ENCODE assay signal across 9 mouse cellular contexts in genomic region chr9:57972776-57973439, GRCm38 (mm10). TPM values are rescaled to one million over a fixed set of nuclear protein-coding genes. Genes with fewer than 3 reads are reported as not detected.
A peak's percentile ranks its signal among the peaks of the same experiment; 100 is the strongest.
DNase-seq lines count a peak whose midpoint lies in the region; ATAC-seq and TF ChIP-seq lines count a peak whose summit lies in the region.
"Had no signal": no experiment of that assay in that cellular context is flagged by ENCODE, and none has a peak within 500 bp of the region (broad histone marks: within the 10 kb centered on the region; RNA-seq: fewer than 3 reads in every experiment).

No protein-coding gene starts in this region.

- H3K4me3 ChIP-seq in kidney, embryonic 15.5 days (replicated peaks): no peak overlapping the region
- no peak overlapping the region for H3K4me3 ChIP-seq in CH12.LX (replicated peaks in 1 of 3; ENCODE audit: low read depth in 2 of 3, low read length in 2 of 3, poor library complexity in 1 of 3)
- H3K4me3 ChIP-seq in limb, embryonic 11.5 days (ENCODE audit: low read depth, low read length): no peak overlapping the region
- H3K4me3 ChIP-seq: erythroblast, embryonic 14.5 days; neural tube, embryonic 13.5 days had no signal

- H3K9me3 ChIP-seq in kidney, embryonic 15.5 days (replicated peaks): no peaks in the 10 kb centered on the region
- H3K9me3 ChIP-seq in CH12.LX (replicated peaks; ENCODE audit: low read length): peaks cover 12% of the 10 kb centered on the region
- no peaks in the 10 kb centered on the region for H3K9me3 ChIP-seq in limb, embryonic 11.5 days (ENCODE audit: control insufficient read depth, low read length)

- peak; percentile 22 for TF ChIP-seq EP300 in CH12.LX (IDR thresholded peaks at IDR 0.05; ENCODE audit: low read length)

- no peak for TF ChIP-seq CTCF in CH12.LX (conservative IDR thresholded peaks at IDR 0.05 in 1 of 2, IDR thresholded peaks at IDR 0.05 in 1 of 2; ENCODE audit: low read depth in 2 of 2, low read length in 2 of 2)

- peak overlapping the region; percentile 32; the same call in 1 of the 2 replicates for H3K27ac ChIP-seq in kidney, embryonic 15.5 days
- H3K27ac ChIP-seq in CH12.LX (ENCODE audit: insufficient read depth, low read depth): peak overlapping the region; percentile 98
- H3K27ac ChIP-seq in limb, embryonic 11.5 days (replicated peaks; ENCODE audit: low read depth, low read length): peak overlapping the region; percentile 63
- H3K27ac ChIP-seq: neural tube, embryonic 13.5 days had no signal

- no peak for DNase-seq in kidney, postnatal 25 days
- DNase-seq in CH12.LX (ENCODE audit: extremely low read depth): no peak
- peak; percentile 44 for DNase-seq in embryo, embryonic 11 days
- DNase-seq in limb, embryonic 11.5 days (ENCODE audit: low spot score): peak; percentile 38
- DNase-seq in thymus, postnatal 14 days: no peak

- H3K36me3 ChIP-seq in kidney, embryonic 15.5 days: no peaks in the 10 kb centered on the region
- H3K36me3 ChIP-seq in CH12.LX (replicated peaks in 1 of 2; ENCODE audit: control insufficient read depth in 1 of 2, insufficient read depth in 1 of 2, low read length in 1 of 2): no peaks in the 10 kb centered on the region
- no peaks in the 10 kb centered on the region for H3K36me3 ChIP-seq in limb, embryonic 11.5 days (ENCODE audit: control insufficient read depth, insufficient read depth, low read length)
- H3K36me3 ChIP-seq: neural tube, embryonic 13.5 days had no signal

- H3K9ac ChIP-seq in kidney, embryonic 15.5 days: no peak overlapping the region
- H3K9ac ChIP-seq in CH12.LX (ENCODE audit: insufficient read depth, low read depth): peak overlapping the region; percentile 42; the same call in 1 of the 2 replicates
- H3K9ac ChIP-seq in limb, embryonic 11.5 days (ENCODE audit: low read length): no peak overlapping the region; the same call in 1 of the 2 replicates
- H3K9ac ChIP-seq: neural tube, embryonic 13.5 days had no signal

- in situ Hi-C loops in CH12.LX (cut with MboI; ENCODE audit: low pct_ligation_motif_present, low pct_unique_long_range_greater_than_20kb, low sequenced_read_pairs): no loop called here

- TF ChIP-seq POLR2A in CH12.LX (IDR thresholded peaks at IDR 0.05; ENCODE audit: low read depth, low read length): no peak

- H3K79me2 ChIP-seq in CH12.LX (replicated peaks; ENCODE audit: control insufficient read depth, extremely low read depth, insufficient read depth, poor library complexity, severe bottlenecking): no peaks in the 10 kb centered on the region

- no peaks in the 10 kb centered on the region for H3K27me3 ChIP-seq in kidney, embryonic 15.5 days
- H3K27me3 ChIP-seq in CH12.LX (replicated peaks): no peaks in the 10 kb centered on the region
- no peaks in the 10 kb centered on the region for H3K27me3 ChIP-seq in limb, embryonic 11.5 days (ENCODE audit: control insufficient read depth, insufficient read depth, low read length)
- H3K27me3 ChIP-seq: neural tube, embryonic 13.5 days had no signal

- ATAC-seq in kidney, embryonic 15.5 days (replicated peaks; ENCODE audit: low FRiP score): no peak
- ATAC-seq in limb, embryonic 11.5 days (ENCODE audit: insufficient number of reproducible peaks, low FRiP score, low TSS enrichment, low read depth): no peak
- no peak for ATAC-seq in activated CD4-positive, CD25-positive, alpha-beta regulatory T cell, adult 4 months

- dilution Hi-C loops in CH12.LX (cut with MboI; ENCODE audit: extremely low pct_ligation_motif_present, extremely low pct_unique_long_range_greater_than_20kb, low sequenced_read_pairs): no loop called here

- H3K4me1 ChIP-seq in kidney, embryonic 15.5 days: peaks cover 24% of the 10 kb centered on the region
- H3K4me1 ChIP-seq in CH12.LX (ENCODE audit: control insufficient read depth in 1 of 2, insufficient read depth in 2 of 2): peaks cover 67 to 97% of the 10 kb centered on the region in 2 experiments
- peaks cover 20% of the 10 kb centered on the region for H3K4me1 ChIP-seq in limb, embryonic 11.5 days (ENCODE audit: control insufficient read depth, insufficient read depth, low read length)

- TF ChIP-seq RAD21 in CH12.LX (IDR thresholded peaks at IDR 0.05; ENCODE audit: low read depth, low read length): no peak

- WGBS in kidney, embryonic 15.5 days: 59% methylated on average over 9 of the region's 9 CpGs
- WGBS in limb, embryonic 11.5 days: 44% methylated on average over 9 of the region's 9 CpGs

- no peak overlapping the region for H3K4me2 ChIP-seq in kidney, embryonic 15.5 days
- H3K4me2 ChIP-seq in CH12.LX (ENCODE audit: insufficient read depth, low read depth, poor library complexity, severe bottlenecking): peak overlapping the region; percentile 52; the same call in 1 of the 2 replicates
- H3K4me2 ChIP-seq in limb, embryonic 11.5 days (ENCODE audit: low read depth, severe bottlenecking): no peak overlapping the region
- H3K4me2 ChIP-seq: neural tube, embryonic 13.5 days had no signal

TF ChIP-seq in CH12.LX, 34 proteins besides CTCF, POLR2A, EP300 and RAD21:
- TF ChIP-seq USF1 (IDR thresholded peaks at IDR 0.05; ENCODE audit: low read depth, low read length): no peak
- no peak for TF ChIP-seq MAFK (IDR thresholded peaks at IDR 0.05; ENCODE audit: insufficient replicate concordance, low read length)
- 0 out of 2 replicates have a peak, but pooled peaks have one; percentile 7 for TF ChIP-seq ETS1 (conservative IDR thresholded peaks at IDR 0.05; ENCODE audit: low read depth, low read length)
- TF ChIP-seq CHD1 (IDR thresholded peaks at IDR 0.05; ENCODE audit: low read depth, low read length): no peak
- no peak for TF ChIP-seq IRF4 (IDR thresholded peaks at IDR 0.05; ENCODE audit: low read depth, low read length)
- TF ChIP-seq TCF12 (IDR thresholded peaks at IDR 0.05; ENCODE audit: low read depth, low read length): no peak
- no peak for TF ChIP-seq E2F4 (IDR thresholded peaks at IDR 0.05; ENCODE audit: insufficient replicate concordance, low read depth, low read length)
- no peak for TF ChIP-seq PAX5 (IDR thresholded peaks at IDR 0.05; ENCODE audit: low read length)
- TF ChIP-seq GABPA (IDR thresholded peaks at IDR 0.05; ENCODE audit: insufficient replicate concordance, low read depth, low read length): no peak
- 0 out of 2 replicates have a peak, but pooled peaks have one; percentile 29 for TF ChIP-seq ZMIZ1 (IDR thresholded peaks at IDR 0.05; ENCODE audit: low read depth, low read length)
- TF ChIP-seq ELF1 (IDR thresholded peaks at IDR 0.05; ENCODE audit: low read depth, low read length): 0 out of 2 replicates have a peak, but pooled peaks have one; percentile 13
- no peak for TF ChIP-seq NRF1 (IDR thresholded peaks at IDR 0.05; ENCODE audit: low read depth, low read length)
- TF ChIP-seq ZKSCAN1 (IDR thresholded peaks at IDR 0.05; ENCODE audit: borderline replicate concordance, low read depth, low read length): no peak
- no peak for TF ChIP-seq TBP (conservative IDR thresholded peaks at IDR 0.05; ENCODE audit: low read depth, low read length)
- peak; percentile 10; the same call in 1 of the 2 replicates for TF ChIP-seq SIN3A (IDR thresholded peaks at IDR 0.05; ENCODE audit: low read length)
- TF ChIP-seq USF2 (conservative IDR thresholded peaks at IDR 0.05; ENCODE audit: low read depth, low read length): no peak
- no peak for TF ChIP-seq ZC3H11A (IDR thresholded peaks at IDR 0.05; ENCODE audit: low read depth, low read length)
- TF ChIP-seq MEF2A (IDR thresholded peaks at IDR 0.05; ENCODE audit: borderline replicate concordance, low read depth, low read length): no peak
- TF ChIP-seq UBTF (IDR thresholded peaks at IDR 0.05; ENCODE audit: low read depth, low read length): no peak
- no peak for TF ChIP-seq CHD2 (IDR thresholded peaks at IDR 0.05; ENCODE audit: low read length)
- TF ChIP-seq SMC3 (IDR thresholded peaks at IDR 0.05; ENCODE audit: low read depth, low read length): no peak
- no peak for TF ChIP-seq HCFC1 (IDR thresholded peaks at IDR 0.05; ENCODE audit: low read depth, low read length)
- no peak for TF ChIP-seq JUN (IDR thresholded peaks at IDR 0.05; ENCODE audit: insufficient read depth, low read depth, low read length)
- TF ChIP-seq MAX (IDR thresholded peaks at IDR 0.05; ENCODE audit: low read length): peak; percentile 62
- peak; percentile 63; the same call in 1 of the 2 replicates for TF ChIP-seq BHLHE40 (IDR thresholded peaks at IDR 0.05; ENCODE audit: low read depth, low read length)
- TF ChIP-seq POLR2AphosphoS2 (IDR thresholded peaks at IDR 0.05; ENCODE audit: low read depth, low read length): no peak
- 0 out of 2 replicates have a peak, but pooled peaks have one; percentile 40 for TF ChIP-seq NELFE (IDR thresholded peaks at IDR 0.05; ENCODE audit: low read depth, low read length)
- no peak for TF ChIP-seq MXI1 (IDR thresholded peaks at IDR 0.05; ENCODE audit: low read depth, low read length)
- peak; percentile 60 for TF ChIP-seq ZNF384 (IDR thresholded peaks at IDR 0.05; ENCODE audit: low read depth, low read length)
- no peak for TF ChIP-seq JUND (conservative IDR thresholded peaks at IDR 0.05; ENCODE audit: low read depth, low read length)
- TF ChIP-seq KAT2A (IDR thresholded peaks at IDR 0.05; ENCODE audit: insufficient replicate concordance, low read length): no peak
- no peak for TF ChIP-seq MYC (IDR thresholded peaks at IDR 0.05; ENCODE audit: low read depth, low read length)
- TF ChIP-seq MAZ (IDR thresholded peaks at IDR 0.05; ENCODE audit: low read depth, low read length): 0 out of 2 replicates have a peak, but pooled peaks have one; percentile 37
- TF ChIP-seq RCOR1 (conservative IDR thresholded peaks at IDR 0.05; ENCODE audit: low read depth, low read length): no peak

RNA-seq across cellular contexts. Expression of gene Sema7a, which starts 33.0 kb away (rescaled TPM):
- 0.39 and 0.45 TPM in 2 replicates for polyA plus RNA-seq in kidney, embryonic 15.5 days (2015; fragmentation: Nextera tagmentation; extraction: Ambion mirVana)
- total RNA-seq in CH12.LX (2012; rRNA removed) (113 and 181 TPM in 2 replicates), CH12.LX (2014; rRNA removed) (78.2 and 88.6 TPM in 2 replicates)
- polyA plus RNA-seq in CH12.LX (2012; ENCODE audit: insufficient read length, low read depth): 81.9 and 89.4 TPM in 2 replicates
- polyA plus RNA-seq in limb, embryonic 11.5 days (2014; fragmentation: Nextera tagmentation; extraction: Ambion mirVana): 0.35 and 1.4 TPM in 2 replicates
- polyA plus RNA-seq in activated CD4-positive, CD25-positive, alpha-beta regulatory T cell, adult 4 months (2017; shearing (Covaris generic)): under 1 TPM; 0.16 to 0.55 TPM

RNA-seq across cellular contexts. Expression of gene Cyp11a1, which starts 33.3 kb away (rescaled TPM):
- polyA plus RNA-seq in kidney, embryonic 15.5 days (2015; fragmentation: Nextera tagmentation; extraction: Ambion mirVana): 15.7 and 46.0 TPM in 2 replicates
- total RNA-seq in CH12.LX (2012; rRNA removed) (2.6 and 4.6 TPM in 2 replicates), CH12.LX (2014; rRNA removed) (8.3 and 9.0 TPM in 2 replicates)
- polyA plus RNA-seq in CH12.LX (2012; ENCODE audit: insufficient read length, low read depth): 12.1 and 12.8 TPM in 2 replicates
- 0.12 TPM in 1 of 2 replicates, not detected in the other for polyA plus RNA-seq in limb, embryonic 11.5 days (2014; fragmentation: Nextera tagmentation; extraction: Ambion mirVana)
- not detected for polyA plus RNA-seq in activated CD4-positive, CD25-positive, alpha-beta regulatory T cell, adult 4 months (2017; shearing (Covaris generic))

Comparison
In these comparisons a context has a peak if more than half of its experiments do, and no peak if none do; other contexts are left out.
1. H3K27ac ChIP-seq: peak in every context shown above with its lines; median percentile 98 in CH12.LX; 63 in limb, embryonic 11.5 days; 32 in kidney, embryonic 15.5 days.
2. DNase-seq: peak in embryo, embryonic 11 days (single experiment) and limb, embryonic 11.5 days (single experiment); none in kidney, postnatal 25 days (0 of 2), CH12.LX (single experiment) and thymus, postnatal 14 days (single experiment).
3. RNA of gene Sema7a, which starts 33.0 kb away (polyA plus RNA-seq): 81.9 to 89.4 TPM in CH12.LX; 0.16 to 0.55 TPM in activated CD4-positive, CD25-positive, alpha-beta regulatory T cell, adult 4 months, 0.39 to 0.45 TPM in kidney, embryonic 15.5 days and 0.35 to 1.4 TPM in limb, embryonic 11.5 days; every median in the first group is over 10 times any median in the second.
4. RNA of gene Cyp11a1, which starts 33.3 kb away (polyA plus RNA-seq): 15.7 to 46.0 TPM in kidney, embryonic 15.5 days and 12.1 to 12.8 TPM in CH12.LX; 0.12 TPM in limb, embryonic 11.5 days and not detected in activated CD4-positive, CD25-positive, alpha-beta regulatory T cell, adult 4 months; every median in the first group is over 10 times any median in the second.